Mouse (Mus musculus): ENCODE results near the gene Vti1a. TPM values are rescaled to one million over a fixed set of nuclear protein-coding genes. Genes with fewer than 3 reads are reported as not detected.
A peak's percentile ranks its signal among the peaks of the same experiment; 100 is the strongest.

The Vti1a gene
- polyA plus RNA-seq, 1 experiment, result not detected

GRCm38 (mm10) chr19:55297961-55298360 is 18.1 kb upstream of the Vti1a start:
- TF ChIP-seq POLR2A (IDR thresholded peaks at IDR 0.05; ENCODE audit: insufficient read depth, low read depth, low read length), result no peak
- no peaks in the 10 kb centered on the region for H3K4me1 ChIP-seq (ENCODE audit: control insufficient read depth, insufficient read depth, low read length)
- H3K27ac ChIP-seq (ENCODE audit: insufficient read depth, low read depth, low read length), result no peak overlapping the region
- H3K4me3 ChIP-seq (ENCODE audit: insufficient read depth, low read depth, low read length), result no peak overlapping the region
- 74% methylated on average over 5 of the region's 5 CpGs for WGBS

- H3K27ac ChIP-seq (ENCODE audit: insufficient read depth, low read depth, low read length), result no peak overlapping the region
- no peaks in the 10 kb centered on the region for H3K4me1 ChIP-seq (ENCODE audit: control insufficient read depth, insufficient read depth, low read length)
- no peak overlapping the region for H3K4me3 ChIP-seq (ENCODE audit: insufficient read depth, low read depth, low read length)
- 88% methylated on average over 1 of the region's 1 CpGs for WGBS
- no peak for TF ChIP-seq POLR2A (IDR thresholded peaks at IDR 0.05; ENCODE audit: insufficient read depth, low read depth, low read length)
- TF ChIP-seq CTCF (IDR thresholded peaks at IDR 0.05; ENCODE audit: insufficient read depth, low read depth, low read length), result no peak
Observed at GRCm38 (mm10) chr19:55299378-55299777, 16.7 kb upstream of the Vti1a start.

GRCm38 (mm10) chr19:55300525-55300924 is 15.6 kb upstream of the Vti1a start:
- Histone ChIP-seq H3K27ac (ENCODE audit: insufficient read depth, low read depth, low read length) (no peak overlapping the region), H3K4me3 (ENCODE audit: insufficient read depth, low read depth, low read length) (no peak overlapping the region), H3K4me1 (ENCODE audit: control insufficient read depth, insufficient read depth, low read length) (no peaks in the 10 kb centered on the region)
- WGBS, result 89% methylated on average over 3 of the region's 3 CpGs
- no peak for TF ChIP-seq CTCF (IDR thresholded peaks at IDR 0.05; ENCODE audit: insufficient read depth, low read depth, low read length)
- TF ChIP-seq POLR2A (IDR thresholded peaks at IDR 0.05; ENCODE audit: insufficient read depth, low read depth, low read length), result no peak

- no peaks in the 10 kb centered on the region for H3K4me1 ChIP-seq (ENCODE audit: control insufficient read depth, insufficient read depth, low read length)
- TF ChIP-seq POLR2A (IDR thresholded peaks at IDR 0.05; ENCODE audit: insufficient read depth, low read depth, low read length) (no peak), CTCF (IDR thresholded peaks at IDR 0.05; ENCODE audit: insufficient read depth, low read depth, low read length) (no peak)
- no peak overlapping the region for H3K27ac ChIP-seq (ENCODE audit: insufficient read depth, low read depth, low read length)
- no peak overlapping the region for H3K4me3 ChIP-seq (ENCODE audit: insufficient read depth, low read depth, low read length)
Observed at GRCm38 (mm10) chr19:55305024-55305423, 11.1 kb upstream of the Vti1a start.

- H3K4me3 ChIP-seq (ENCODE audit: insufficient read depth, low read depth, low read length), result no peak overlapping the region
- no peak overlapping the region for H3K27ac ChIP-seq (ENCODE audit: insufficient read depth, low read depth, low read length)
- TF ChIP-seq CTCF (IDR thresholded peaks at IDR 0.05; ENCODE audit: insufficient read depth, low read depth, low read length) (no peak), POLR2A (IDR thresholded peaks at IDR 0.05; ENCODE audit: insufficient read depth, low read depth, low read length) (no peak)
- no peaks in the 10 kb centered on the region for H3K4me1 ChIP-seq (ENCODE audit: control insufficient read depth, insufficient read depth, low read length)
- 91% methylated on average over 8 of the region's 8 CpGs for WGBS
Observed at GRCm38 (mm10) chr19:55311874-55312273, 4.2 kb upstream of the Vti1a start.

GRCm38 (mm10) chr19:55313649-55314048 is 2.4 kb upstream of the Vti1a start:
- no peak overlapping the region for H3K4me3 ChIP-seq (ENCODE audit: insufficient read depth, low read depth, low read length)
- H3K27ac ChIP-seq (ENCODE audit: insufficient read depth, low read depth, low read length), result no peak overlapping the region
- no peaks in the 10 kb centered on the region for H3K4me1 ChIP-seq (ENCODE audit: control insufficient read depth, insufficient read depth, low read length)
- no peak for TF ChIP-seq CTCF (IDR thresholded peaks at IDR 0.05; ENCODE audit: insufficient read depth, low read depth, low read length)
- TF ChIP-seq POLR2A (IDR thresholded peaks at IDR 0.05; ENCODE audit: insufficient read depth, low read depth, low read length), result no peak
- WGBS, result 88% methylated on average over 2 of the region's 2 CpGs

GRCm38 (mm10) chr19:55315452-55316108 is 515 bp upstream of the Vti1a start, which contains the start of gene Zdhhc6:
Gene Zdhhc6 (minus strand): TSS chr19:55316032.
- under 1% methylated on average over 60 of the region's 60 CpGs for WGBS
- TF ChIP-seq POLR2A (IDR thresholded peaks at IDR 0.05; ENCODE audit: insufficient read depth, low read depth, low read length) (peak; percentile 62), CTCF (IDR thresholded peaks at IDR 0.05; ENCODE audit: insufficient read depth, low read depth, low read length) (no peak)
- peak within 1 kb of the TSS; percentile 94 for H3K4me3 ChIP-seq (ENCODE audit: insufficient read depth, low read depth, low read length)
- peaks cover 2% of the 10 kb centered on the region; the same call in 1 of the 2 replicates for H3K4me1 ChIP-seq (ENCODE audit: control insufficient read depth, insufficient read depth, low read length)
- H3K27ac ChIP-seq (ENCODE audit: insufficient read depth, low read depth, low read length), result peak within 1 kb of the TSS; percentile 78

GRCm38 (mm10) chr19:55316901-55317300 is 806 bp downstream of the Vti1a start:
- no peak overlapping the region for H3K27ac ChIP-seq (ENCODE audit: insufficient read depth, low read depth, low read length)
- 34% methylated on average over 10 of the region's 10 CpGs for WGBS

GRCm38 (mm10) chr19:55319036-55319435 is 2.9 kb downstream of the Vti1a start:
- no peak overlapping the region for H3K4me3 ChIP-seq (ENCODE audit: insufficient read depth, low read depth, low read length)
- no peak overlapping the region for H3K27ac ChIP-seq (ENCODE audit: insufficient read depth, low read depth, low read length)
- WGBS, result 29% methylated on average over 3 of the region's 3 CpGs
- TF ChIP-seq POLR2A (IDR thresholded peaks at IDR 0.05; ENCODE audit: insufficient read depth, low read depth, low read length) (no peak), CTCF (IDR thresholded peaks at IDR 0.05; ENCODE audit: insufficient read depth, low read depth, low read length) (no peak)
- peaks cover 2% of the 10 kb centered on the region; the same call in 1 of the 2 replicates for H3K4me1 ChIP-seq (ENCODE audit: control insufficient read depth, insufficient read depth, low read length)

More at GRCm38 (mm10) chr19:55316901-55317300, 806 bp downstream of the Vti1a start:
- no peak overlapping the region for H3K4me3 ChIP-seq (ENCODE audit: insufficient read depth, low read depth, low read length)
- TF ChIP-seq CTCF (IDR thresholded peaks at IDR 0.05; ENCODE audit: insufficient read depth, low read depth, low read length), result no peak
- no peak for TF ChIP-seq POLR2A (IDR thresholded peaks at IDR 0.05; ENCODE audit: insufficient read depth, low read depth, low read length)
- H3K4me1 ChIP-seq (ENCODE audit: control insufficient read depth, insufficient read depth, low read length), result peaks cover 2% of the 10 kb centered on the region; the same call in 1 of the 2 replicates

Measured in olfactory bulb, adult 2 months (tissue).